In genomic region chr9:41087831-41088383, GRCm38 (mm10) we compare ENCODE assay signal across 22 mouse cellular contexts.
A peak's percentile ranks its signal among the peaks of the same experiment; 100 is the strongest.
DNase-seq lines count a peak whose midpoint lies in the region; ATAC-seq and TF ChIP-seq lines count a peak whose summit lies in the region.
"Had no signal": no experiment of that assay in that cellular context is flagged by ENCODE, and none has a peak within 500 bp of the region (broad histone marks: within the 10 kb centered on the region; RNA-seq: fewer than 3 reads in every experiment).

No protein-coding gene starts in this region.

- TF ChIP-seq POLR2A in kidney, adult 2 months (IDR thresholded peaks at IDR 0.05; ENCODE audit: low read depth, low read length): no peak

- H3K4me1 ChIP-seq in kidney, adult 2 months (ENCODE audit: control insufficient read depth, insufficient read depth, low read length): peaks cover 18% of the 10 kb centered on the region
- H3K4me1 ChIP-seq in hindbrain, embryonic 14.5 days (replicated peaks; ENCODE audit: control insufficient read depth, insufficient read depth, low read length): peaks cover 13% of the 10 kb centered on the region; the same call in 1 of the 2 replicates

- H3K4me3 ChIP-seq in kidney, adult 2 months (ENCODE audit: insufficient read depth, low read depth, low read length): no peak overlapping the region
- no peak overlapping the region for H3K4me3 ChIP-seq in hindbrain, embryonic 14.5 days (replicated peaks; ENCODE audit: low read length)
- H3K4me3 ChIP-seq: embryonic facial prominence, embryonic 10.5 days; gastrocnemius, adult 2 months; heart, embryonic 15.5 days had no signal

- peak overlapping the region; percentile 78 for H3K27ac ChIP-seq in kidney, adult 2 months (ENCODE audit: insufficient read depth, low read depth, low read length)
- H3K27ac ChIP-seq in hindbrain, embryonic 14.5 days: no peak overlapping the region
- H3K27ac ChIP-seq: embryonic facial prominence, embryonic 10.5 days; gastrocnemius, adult 2 months; heart, embryonic 15.5 days; hindbrain, postnatal 0 days; liver, embryonic 14.5 days had no signal

- H3K9ac ChIP-seq in hindbrain, embryonic 14.5 days: no peak overlapping the region
- H3K9ac ChIP-seq: heart, embryonic 15.5 days; liver, embryonic 14.5 days had no signal

- no peaks in the 10 kb centered on the region for H3K27me3 ChIP-seq in kidney, adult 2 months (replicated peaks; ENCODE audit: control insufficient read depth, insufficient read depth, low read length)
- no peaks in the 10 kb centered on the region for H3K27me3 ChIP-seq in hindbrain, embryonic 14.5 days (ENCODE audit: control insufficient read depth, insufficient read depth, low read length)
- H3K27me3 ChIP-seq: heart, embryonic 15.5 days had no signal

- peak; percentile 70 for DNase-seq in kidney, adult 2 months
- DNase-seq in kidney, postnatal 10 days: no peak
- DNase-seq in 416B (ENCODE audit: low read depth) (peak; percentile 37), MEL-GATA-1-ER (ENCODE audit: extremely low read depth, low read depth) (peak; percentile 57)
- DNase-seq in kidney, postnatal 36 days: peak; percentile 29 to 49
- DNase-seq in urinary bladder, adult 2 months (ENCODE audit: low spot score): no peak
- no peak for DNase-seq in hindbrain, embryonic 14.5 days (ENCODE audit: low spot score)
- DNase-seq: adrenal gland, postnatal 25 days; cerebellum, adult 2 months; cerebellum, postnatal 36 days; gastrocnemius, adult 2 months; heart, postnatal 4 days; lung, postnatal 10 days; thymus, postnatal 14 days had no signal

- ATAC-seq in CD4-positive, CD25-positive, alpha-beta regulatory T cell, adult 4 months: no peak
- no peak for ATAC-seq in hindbrain, embryonic 14.5 days (ENCODE audit: low FRiP score)
- ATAC-seq: activated CD4-positive, CD25-positive, alpha-beta regulatory T cell, adult 4 months; hindbrain, postnatal 0 days; intestine, postnatal 0 days had no signal

- WGBS in kidney, adult 2 months: 52% methylated on average over 9 of the region's 9 CpGs
- whole genome bisulfite sequencing in hindbrain, embryonic 14.5 days: 87% methylated on average over 9 of the region's 9 CpGs

- H3K9me3 ChIP-seq in hindbrain, embryonic 14.5 days (ENCODE audit: control insufficient read depth, low read length): no peaks in the 10 kb centered on the region
- H3K9me3 ChIP-seq: embryonic facial prominence, embryonic 10.5 days; heart, embryonic 15.5 days had no signal

- no peak for TF ChIP-seq CTCF in kidney, adult 2 months (conservative IDR thresholded peaks at IDR 0.05; ENCODE audit: insufficient read depth, insufficient read length, low read depth, low read length)

- no peak overlapping the region for H3K4me2 ChIP-seq in hindbrain, embryonic 14.5 days (replicated peaks)
- H3K4me2 ChIP-seq: heart, embryonic 15.5 days; midbrain, embryonic 11.5 days had no signal

- no peaks in the 10 kb centered on the region for H3K36me3 ChIP-seq in kidney, adult 2 months (ENCODE audit: control insufficient read depth, insufficient read depth, low read length)
- no peaks in the 10 kb centered on the region for H3K36me3 ChIP-seq in hindbrain, embryonic 14.5 days (replicated peaks; ENCODE audit: control insufficient read depth, insufficient read depth)
- H3K36me3 ChIP-seq: embryonic facial prominence, embryonic 10.5 days; heart, embryonic 15.5 days had no signal

Comparison
In these comparisons a context has a peak if more than half of its experiments do, and no peak if none do; other contexts are left out.
1. DNase-seq: peak in kidney, adult 2 months (single experiment), 416B (single experiment), MEL-GATA-1-ER (single experiment) and kidney, postnatal 36 days (2 of 2); none in kidney, postnatal 10 days (single experiment), urinary bladder, adult 2 months (single experiment) and hindbrain, embryonic 14.5 days (single experiment).